8 mouse cellular contexts compared by ENCODE assay signal in the genomic region with DNA sequence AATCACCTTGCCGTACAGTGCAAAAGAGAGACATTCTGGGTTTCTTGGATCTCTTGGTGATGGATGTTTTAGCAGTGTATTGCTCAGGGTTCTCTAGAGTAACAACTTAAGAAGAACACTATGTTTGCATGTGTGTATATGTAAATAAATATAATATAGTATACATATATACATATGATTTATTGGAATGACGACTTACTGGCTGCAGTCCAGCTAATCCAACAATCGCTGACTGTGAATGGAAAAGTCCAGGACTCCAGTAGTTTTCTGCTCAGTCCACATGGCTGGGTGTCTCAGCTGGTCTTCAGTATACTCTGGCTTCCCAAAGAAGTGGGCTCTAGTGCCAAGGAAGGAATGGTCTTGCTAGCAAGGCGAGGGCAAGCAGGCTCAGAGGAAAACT. TPM values are rescaled to one million over a fixed set of nuclear protein-coding genes. Genes with fewer than 3 reads are reported as not detected.
DNase-seq lines count a peak whose midpoint lies in the region; ATAC-seq and TF ChIP-seq lines count a peak whose summit lies in the region.

No protein-coding gene starts in this region.

- TF ChIP-seq CTCF in CH12.LX (conservative IDR thresholded peaks at IDR 0.05 in 1 of 2, IDR thresholded peaks at IDR 0.05 in 1 of 2; ENCODE audit: low read depth in 2 of 2, low read length in 2 of 2) = no peak

- H3K4me1 ChIP-seq in heart, embryonic 11.5 days (ENCODE audit: control insufficient read depth, insufficient read depth, low read length) = peaks cover 15% of the 10 kb centered on the region
- H3K4me1 ChIP-seq in CH12.LX (ENCODE audit: control insufficient read depth in 1 of 2, insufficient read depth in 2 of 2) = peaks cover 4 to 30% of the 10 kb centered on the region in 2 experiments; a peak in 2 of 4 replicates
- H3K4me1 ChIP-seq in forebrain, embryonic 13.5 days = peaks cover 31% of the 10 kb centered on the region
- H3K4me1 ChIP-seq in liver, embryonic 13.5 days (replicated peaks) = peaks cover 36% of the 10 kb centered on the region

- H3K9ac ChIP-seq in heart, embryonic 11.5 days (ENCODE audit: low read depth, low read length) = peak overlapping the region; percentile 81
- H3K9ac ChIP-seq in CH12.LX (ENCODE audit: insufficient read depth, low read depth) = peak overlapping the region; percentile 76
- peak overlapping the region; percentile 74 for H3K9ac ChIP-seq in forebrain, embryonic 13.5 days
- H3K9ac ChIP-seq in liver, embryonic 13.5 days = peak overlapping the region; percentile 77

- peak overlapping the region; percentile 67 for H3K4me3 ChIP-seq in heart, embryonic 11.5 days (ENCODE audit: low read depth, low read length)
- H3K4me3 ChIP-seq in CH12.LX (replicated peaks in 1 of 3; ENCODE audit: low read depth in 2 of 3, low read length in 2 of 3, poor library complexity in 1 of 3) = peak overlapping the region; percentile 58 to 82 (median 75)
- peak overlapping the region; percentile 61 for H3K4me3 ChIP-seq in forebrain, embryonic 13.5 days
- peak overlapping the region; percentile 78 for H3K4me3 ChIP-seq in liver, embryonic 13.5 days (replicated peaks)

- TF ChIP-seq RAD21 in CH12.LX (IDR thresholded peaks at IDR 0.05; ENCODE audit: low read depth, low read length) = no peak

- in situ Hi-C loops in CH12.LX (cut with MboI; ENCODE audit: low pct_ligation_motif_present, low pct_unique_long_range_greater_than_20kb, low sequenced_read_pairs) = no loop called here

- dilution Hi-C loops in CH12.LX (cut with MboI; ENCODE audit: extremely low pct_ligation_motif_present, extremely low pct_unique_long_range_greater_than_20kb, low sequenced_read_pairs) = no loop called here

- DNase-seq in heart, postnatal 10 days = no peak
- no peak for DNase-seq in CH12.LX (ENCODE audit: extremely low read depth)
- no peak for DNase-seq in liver, embryonic 13.5 days
- no peak for DNase-seq in adrenal gland, postnatal 14 days
- no peak for DNase-seq in B cell, adult 2 months

- H3K79me2 ChIP-seq in CH12.LX (replicated peaks; ENCODE audit: control insufficient read depth, extremely low read depth, insufficient read depth, poor library complexity, severe bottlenecking) = 0 out of 2 replicates have a peak, but pooled peaks cover 2% of the 10 kb centered on the region

- 44% methylated on average over 4 of the region's 4 CpGs for WGBS in heart, embryonic 11.5 days (ENCODE audit: insufficient replicate concordance)
- 50% methylated on average over 4 of the region's 4 CpGs for whole genome bisulfite sequencing in forebrain, embryonic 13.5 days
- WGBS in liver, embryonic 13.5 days (ENCODE audit: insufficient replicate concordance) = 37% methylated on average over 4 of the region's 4 CpGs

- TF ChIP-seq EP300 in CH12.LX (IDR thresholded peaks at IDR 0.05; ENCODE audit: low read length) = no peak

- no peak for ATAC-seq in heart, embryonic 11.5 days (replicated peaks; ENCODE audit: insufficient number of reproducible peaks, low FRiP score, low TSS enrichment)
- no peak for ATAC-seq in forebrain, embryonic 13.5 days
- ATAC-seq in liver, embryonic 13.5 days (ENCODE audit: low read depth) = no peak
- ATAC-seq in monocyte, adult 5-6 weeks (replicated peaks; ENCODE audit: insufficient number of reproducible peaks, low FRiP score, low TSS enrichment, poor library complexity, severe bottlenecking) = no peak

- intact Hi-C loops in heart, postnatal 10 days (cut with DNase I) = loop anchor here (5.0 kb wide), 1 partner anchor 85 kb away; the partner anchor contains the start of gene Prrc2b

- H3K27me3 ChIP-seq in heart, embryonic 11.5 days (ENCODE audit: control insufficient read depth, insufficient read depth, low read length) = no peaks in the 10 kb centered on the region
- no peaks in the 10 kb centered on the region for H3K27me3 ChIP-seq in CH12.LX (replicated peaks)
- no peaks in the 10 kb centered on the region for H3K27me3 ChIP-seq in forebrain, embryonic 13.5 days
- H3K27me3 ChIP-seq in liver, embryonic 13.5 days = no peaks in the 10 kb centered on the region

- peak overlapping the region; percentile 91 for H3K4me2 ChIP-seq in heart, embryonic 11.5 days
- H3K4me2 ChIP-seq in CH12.LX (ENCODE audit: insufficient read depth, low read depth, poor library complexity, severe bottlenecking) = peak overlapping the region; percentile 55
- peak overlapping the region; percentile 87 for H3K4me2 ChIP-seq in forebrain, embryonic 13.5 days
- H3K4me2 ChIP-seq in liver, embryonic 13.5 days = peak overlapping the region; percentile 90

- no peak for TF ChIP-seq POLR2A in CH12.LX (IDR thresholded peaks at IDR 0.05; ENCODE audit: low read depth, low read length)

- H3K36me3 ChIP-seq in heart, embryonic 11.5 days (ENCODE audit: control insufficient read depth, insufficient read depth, low read length) = peaks cover 2% of the 10 kb centered on the region; the same call in 1 of the 2 replicates
- peaks cover 14 to 58% of the 10 kb centered on the region in 2 experiments for H3K36me3 ChIP-seq in CH12.LX (replicated peaks in 1 of 2; ENCODE audit: control insufficient read depth in 1 of 2, insufficient read depth in 1 of 2, low read length in 1 of 2)
- H3K36me3 ChIP-seq in forebrain, embryonic 13.5 days (ENCODE audit: poor library complexity, severe bottlenecking) = peaks cover 35% of the 10 kb centered on the region
- H3K36me3 ChIP-seq in liver, embryonic 13.5 days = peaks cover 52% of the 10 kb centered on the region

- no peak overlapping the region for H3K27ac ChIP-seq in heart, embryonic 11.5 days (ENCODE audit: low read depth, low read length)
- no peak overlapping the region for H3K27ac ChIP-seq in CH12.LX (ENCODE audit: insufficient read depth, low read depth)
- no peak overlapping the region for H3K27ac ChIP-seq in forebrain, embryonic 13.5 days
- H3K27ac ChIP-seq in liver, embryonic 13.5 days = peak overlapping the region; percentile 80

- no peaks in the 10 kb centered on the region for H3K9me3 ChIP-seq in heart, embryonic 11.5 days (replicated peaks; ENCODE audit: control insufficient read depth, low read length)
- no peaks in the 10 kb centered on the region for H3K9me3 ChIP-seq in CH12.LX (replicated peaks; ENCODE audit: low read length)
- H3K9me3 ChIP-seq in forebrain, embryonic 13.5 days (replicated peaks) = no peaks in the 10 kb centered on the region
- H3K9me3 ChIP-seq in liver, embryonic 13.5 days (replicated peaks) = no peaks in the 10 kb centered on the region

TF ChIP-seq in CH12.LX, 34 proteins besides CTCF, POLR2A, EP300 and RAD21 (continues in another document):
- TF ChIP-seq TCF12 (IDR thresholded peaks at IDR 0.05; ENCODE audit: low read depth, low read length) (no peak), SMC3 (IDR thresholded peaks at IDR 0.05; ENCODE audit: low read depth, low read length) (no peak), UBTF (IDR thresholded peaks at IDR 0.05; ENCODE audit: low read depth, low read length) (no peak), MXI1 (IDR thresholded peaks at IDR 0.05; ENCODE audit: low read depth, low read length) (no peak), NELFE (IDR thresholded peaks at IDR 0.05; ENCODE audit: low read depth, low read length) (no peak), BHLHE40 (IDR thresholded peaks at IDR 0.05; ENCODE audit: low read depth, low read length) (no peak), RCOR1 (conservative IDR thresholded peaks at IDR 0.05; ENCODE audit: low read depth, low read length) (no peak), MEF2A (IDR thresholded peaks at IDR 0.05; ENCODE audit: borderline replicate concordance, low read depth, low read length) (no peak)

RNA-seq across cellular contexts. Expression of gene Pomt1, which starts 1.2 kb away (rescaled TPM):
- 12.9 and 15.3 TPM in 2 replicates for polyA plus RNA-seq in heart, embryonic 11.5 days (2014; fragmentation: Nextera tagmentation; extraction: Ambion mirVana)
- 10 to 100 TPM; 13.9 to 14.5 TPM for total RNA-seq in heart, postnatal 10 days (2021)
- total RNA-seq in CH12.LX (2012; rRNA removed) = 16.0 and 16.7 TPM in 2 replicates
- 12.3 and 13.6 TPM in 2 replicates for total RNA-seq in CH12.LX (2014; rRNA removed)
- 13.1 and 16.0 TPM in 2 replicates for polyA plus RNA-seq in CH12.LX (2012; ENCODE audit: insufficient read length, low read depth)
- 23.7 and 27.0 TPM in 2 replicates for polyA plus RNA-seq in forebrain, embryonic 13.5 days (2015; fragmentation: Nextera tagmentation; extraction: Ambion mirVana)
- 15.4 and 15.6 TPM in 2 replicates for polyA plus RNA-seq in liver, embryonic 13.5 days (2015; fragmentation: Nextera tagmentation; extraction: Ambion mirVana)
- 3.8 to 10.1 TPM (median 8.4 TPM) in 3 replicates for total RNA-seq in monocyte, adult 5-6 weeks (2017)
- total RNA-seq in adrenal gland, postnatal 14 days (2021) = 29.2 and 32.4 TPM in 2 replicates

RNA-seq across cellular contexts. Expression of gene Uck1, which starts 22.4 kb away (rescaled TPM):
- polyA plus RNA-seq in heart, embryonic 11.5 days (2014; fragmentation: Nextera tagmentation; extraction: Ambion mirVana) = 42.1 and 44.3 TPM in 2 replicates
- total RNA-seq in heart, postnatal 10 days (2021) = 10 to 100 TPM; 30.9 to 34.9 TPM
- total RNA-seq in CH12.LX (2012; rRNA removed) (45.0 and 47.2 TPM in 2 replicates), CH12.LX (2014; rRNA removed) (35.7 and 39.8 TPM in 2 replicates)
- polyA plus RNA-seq in CH12.LX (2012; ENCODE audit: insufficient read length, low read depth) = 33.6 and 33.7 TPM in 2 replicates
- polyA plus RNA-seq in forebrain, embryonic 13.5 days (2015; fragmentation: Nextera tagmentation; extraction: Ambion mirVana) = 76.9 and 89.3 TPM in 2 replicates
- polyA plus RNA-seq in liver, embryonic 13.5 days (2015; fragmentation: Nextera tagmentation; extraction: Ambion mirVana) = 28.0 and 30.1 TPM in 2 replicates
- 23.0 to 35.3 TPM (median 26.8 TPM) in 3 replicates for total RNA-seq in monocyte, adult 5-6 weeks (2017)
- 132 and 137 TPM in 2 replicates for total RNA-seq in adrenal gland, postnatal 14 days (2021)

RNA-seq across cellular contexts. Expression of gene Golga2, which starts 49.6 kb away (rescaled TPM):
- polyA plus RNA-seq in heart, embryonic 11.5 days (2014; fragmentation: Nextera tagmentation; extraction: Ambion mirVana) = 20.5 and 26.8 TPM in 2 replicates
- 10 to 100 TPM; 73.7 to 74.8 TPM for total RNA-seq in heart, postnatal 10 days (2021)
- total RNA-seq in CH12.LX (2012; rRNA removed) (21.2 and 23.0 TPM in 2 replicates), CH12.LX (2014; rRNA removed) (15.4 and 17.0 TPM in 2 replicates)
- polyA plus RNA-seq in CH12.LX (2012; ENCODE audit: insufficient read length, low read depth) = 27.1 and 31.3 TPM in 2 replicates
- 20.5 and 23.4 TPM in 2 replicates for polyA plus RNA-seq in forebrain, embryonic 13.5 days (2015; fragmentation: Nextera tagmentation; extraction: Ambion mirVana)
- polyA plus RNA-seq in liver, embryonic 13.5 days (2015; fragmentation: Nextera tagmentation; extraction: Ambion mirVana) = 7.4 and 8.7 TPM in 2 replicates
- total RNA-seq in monocyte, adult 5-6 weeks (2017) = 55.3 to 73.2 TPM (median 60.2 TPM) in 3 replicates
- total RNA-seq in adrenal gland, postnatal 14 days (2021) = 69.4 and 72.8 TPM in 2 replicates

RNA-seq across cellular contexts. Expression of gene Swi5, which starts 50.3 kb away (rescaled TPM):
- polyA plus RNA-seq in heart, embryonic 11.5 days (2014; fragmentation: Nextera tagmentation; extraction: Ambion mirVana) = 125 and 339 TPM in 2 replicates
- 100 to 1,000 TPM; 163 to 182 TPM for total RNA-seq in heart, postnatal 10 days (2021)
- total RNA-seq in CH12.LX (2012; rRNA removed) (295 and 327 TPM in 2 replicates), CH12.LX (2014; rRNA removed) (437 and 491 TPM in 2 replicates)
- polyA plus RNA-seq in CH12.LX (2012; ENCODE audit: insufficient read length, low read depth) = 344 and 410 TPM in 2 replicates
- 466 and 470 TPM in 2 replicates for polyA plus RNA-seq in forebrain, embryonic 13.5 days (2015; fragmentation: Nextera tagmentation; extraction: Ambion mirVana)
- 218 and 237 TPM in 2 replicates for polyA plus RNA-seq in liver, embryonic 13.5 days (2015; fragmentation: Nextera tagmentation; extraction: Ambion mirVana)
- 108 to 121 TPM (median 114 TPM) in 3 replicates for total RNA-seq in monocyte, adult 5-6 weeks (2017)
- total RNA-seq in adrenal gland, postnatal 14 days (2021) = 251 and 254 TPM in 2 replicates
